Mouse (Mus musculus) CH12.LX (cell line): Measurements from ENCODE around the gene Capn13. TPM values are rescaled to one million over a fixed set of nuclear protein-coding genes. Genes with fewer than 3 reads are reported as not detected.

Source experiments
- DNase-seq: peaks from one replicate; pipeline ENCODE4 v3.0.0-alpha.2; 2013; ENCODE audit errors: extremely low read depth
- H3K27ac ChIP-seq: 2 replicates; pipeline ENCODE4 v1.5.1; 2012; ENCODE audit warnings: low read depth, mild to moderate bottlenecking, control low read depth, moderate library complexity; ENCODE audit not compliant: insufficient read depth
- H3K27me3 ChIP-seq: replicated peaks from 2 replicates; pipeline ENCODE3; 2012; ENCODE audit warnings: inconsistent platforms
- H3K36me3 ChIP-seq, 2 experiments: replicated peaks in 1 of 2; 2 replicates each; pipeline versions ENCODE3 to v1.6.1; 2012; ENCODE audit warnings: inconsistent platforms in 1 of 2, low read length in 1 of 2, mild to moderate bottlenecking in 1 of 2, mixed read lengths in 1 of 2, moderate library complexity in 1 of 2; ENCODE audit not compliant: control insufficient read depth in 1 of 2, insufficient read depth in 1 of 2
- H3K4me1 ChIP-seq, 2 experiments: 2 replicates each; pipeline ENCODE4 v1.6.1; 2012; ENCODE audit warnings: inconsistent platforms in 1 of 2, moderate library complexity in 1 of 2; ENCODE audit not compliant: insufficient read depth in 2 of 2, control insufficient read depth in 1 of 2
- H3K4me2 ChIP-seq: 2 replicates; pipeline ENCODE4 v1.6.1; 2012; ENCODE audit warnings: low read depth, mild to moderate bottlenecking, control low read depth; ENCODE audit not compliant: poor library complexity, insufficient read depth, severe bottlenecking
- H3K4me3 ChIP-seq, 3 experiments: fragments of 150-350 bp in 1 of 3; sonication (generic) in 1 of 3; replicated peaks in 1 of 3; 2 replicates each; pipeline versions ENCODE3 to v1.5.1; 2011 to 2012; ENCODE audit warnings: low read depth in 2 of 3, low read length in 2 of 3, mild to moderate bottlenecking in 2 of 3, moderate library complexity in 2 of 3, control low read depth in 1 of 3, improper control_type of control experiment in 1 of 3, inconsistent platforms in 1 of 3, mixed read lengths in 1 of 3; ENCODE audit not compliant: poor library complexity in 1 of 3
- H3K79me2 ChIP-seq: replicated peaks from 2 replicates; pipeline ENCODE4 v1.6.1; 2012; ENCODE audit warnings: mild to moderate bottlenecking, moderate library complexity; ENCODE audit not compliant: control insufficient read depth, poor library complexity, insufficient read depth, severe bottlenecking; ENCODE audit errors: extremely low read depth
- H3K9ac ChIP-seq: 2 replicates; pipeline ENCODE4 v1.6.1; 2012; ENCODE audit warnings: low read depth, mild to moderate bottlenecking, control low read depth, moderate library complexity; ENCODE audit not compliant: insufficient read depth
- H3K9me3 ChIP-seq: replicated peaks from 2 replicates; pipeline ENCODE3; 2012; ENCODE audit warnings: low read length, inconsistent platforms, mixed read lengths
- BHLHE40 ChIP-seq: IDR thresholded peaks from 2 replicates; pipeline ENCODE4 v1.6.1; 2011; ENCODE audit warnings: mild to moderate bottlenecking, low read depth, low read length, improper control_type of control experiment
- E2F4 ChIP-seq: IDR thresholded peaks from 2 replicates; pipeline ENCODE4 v1.6.1; 2011; ENCODE audit warnings: low read depth, low read length, improper control_type of control experiment; ENCODE audit not compliant: insufficient replicate concordance
- EP300 ChIP-seq: IDR thresholded peaks from 2 replicates; pipeline ENCODE4 v1.6.1; 2011; ENCODE audit warnings: low read length, improper control_type of control experiment
- ETS1 ChIP-seq: conservative IDR thresholded peaks from 2 replicates; pipeline ENCODE4 v1.6.1; 2012; ENCODE audit warnings: low read depth, mild to moderate bottlenecking, inconsistent platforms, low read length, improper control_type of control experiment, moderate library complexity
- HCFC1 ChIP-seq: IDR thresholded peaks from 2 replicates; pipeline ENCODE4 v1.6.1; 2012; ENCODE audit warnings: low read depth, mild to moderate bottlenecking, inconsistent platforms, low read length, improper control_type of control experiment
- IRF4 ChIP-seq: IDR thresholded peaks from 2 replicates; pipeline ENCODE4 v1.6.1; 2014; ENCODE audit warnings: low read depth, mild to moderate bottlenecking, inconsistent platforms, low read length, improper control_type of control experiment
- JUN ChIP-seq: IDR thresholded peaks from 2 replicates; pipeline ENCODE4 v1.6.1; 2011; ENCODE audit warnings: low read depth, mild to moderate bottlenecking, low read length, improper control_type of control experiment, moderate library complexity; ENCODE audit not compliant: insufficient read depth
- JUND ChIP-seq: conservative IDR thresholded peaks from 2 replicates; pipeline ENCODE4 v1.6.1; 2011; ENCODE audit warnings: low read depth, low read length, improper control_type of control experiment
- MAFK ChIP-seq: IDR thresholded peaks from 2 replicates; pipeline ENCODE4 v1.6.1; 2011; ENCODE audit warnings: low read length, improper control_type of control experiment; ENCODE audit not compliant: insufficient replicate concordance
- MAX ChIP-seq: IDR thresholded peaks from 2 replicates; pipeline ENCODE4 v1.6.1; 2011; ENCODE audit warnings: low read length, improper control_type of control experiment
- MYC ChIP-seq: IDR thresholded peaks from 2 replicates; pipeline ENCODE4 v1.6.1; 2011; ENCODE audit warnings: low read depth, mild to moderate bottlenecking, improper control_type of control experiment, low read length
- NELFE ChIP-seq: IDR thresholded peaks from 2 replicates; pipeline ENCODE4 v1.6.1; 2011; ENCODE audit warnings: low read depth, low read length, improper control_type of control experiment
- NRF1 ChIP-seq: IDR thresholded peaks from 2 replicates; pipeline ENCODE4 v1.6.1; 2014; ENCODE audit warnings: low read depth, mild to moderate bottlenecking, inconsistent platforms, low read length, improper control_type of control experiment, moderate library complexity
- POLR2A ChIP-seq: IDR thresholded peaks from 2 replicates; pipeline ENCODE4 v1.6.1; 2011; ENCODE audit warnings: low read depth, mild to moderate bottlenecking, improper control_type of control experiment, low read length
- POLR2AphosphoS2 ChIP-seq: IDR thresholded peaks from 2 replicates; pipeline ENCODE4 v1.6.1; 2011; ENCODE audit warnings: low read depth, low read length, improper control_type of control experiment
- SIN3A ChIP-seq: IDR thresholded peaks from 2 replicates; pipeline ENCODE4 v1.6.1; 2012; ENCODE audit warnings: low read length, improper control_type of control experiment, inconsistent platforms
- SMC3 ChIP-seq: IDR thresholded peaks from 2 replicates; pipeline ENCODE4 v1.6.1; 2011; ENCODE audit warnings: low read depth, low read length, improper control_type of control experiment
- TBP ChIP-seq: conservative IDR thresholded peaks from 2 replicates; pipeline ENCODE4 v1.6.1; 2011; ENCODE audit warnings: low read depth, low read length, improper control_type of control experiment
- ZKSCAN1 ChIP-seq: IDR thresholded peaks from 2 replicates; pipeline ENCODE4 v1.6.1; 2012; ENCODE audit warnings: low read depth, inconsistent platforms, low read length, improper control_type of control experiment, borderline replicate concordance
- ZMIZ1 ChIP-seq: IDR thresholded peaks from 2 replicates; pipeline ENCODE4 v1.6.1; 2012; ENCODE audit warnings: low read depth, mild to moderate bottlenecking, inconsistent platforms, low read length, improper control_type of control experiment
- ZNF384 ChIP-seq: IDR thresholded peaks from 2 replicates; pipeline ENCODE4 v1.6.1; 2012; ENCODE audit warnings: low read depth, low read length, improper control_type of control experiment, inconsistent platforms
- dilution Hi-C: fragments of 300-500 bp; cut with MboI; formaldehyde crosslinking; loops from 2 replicates; pipeline ENCODE4 v1.14.3; 2020; ENCODE audit warnings: low sequenced_read_pairs; ENCODE audit not compliant: extremely low pct_unique_long_range_greater_than_20kb, extremely low pct_ligation_motif_present
- in situ Hi-C: fragments of 300-500 bp; cut with MboI; formaldehyde crosslinking; loops from 3 replicates; pipeline ENCODE4 v1.14.3; 2019; ENCODE audit warnings: low sequenced_read_pairs, low pct_ligation_motif_present, low pct_unique_long_range_greater_than_20kb, mixed read lengths
- polyA plus RNA-seq: library from polyadenylated mRNA; unstranded; fragments of >175 nt; gene quantifications from 2 replicates; pipeline ENCODE4 v1.2.1, GENCODE M21; 2012; ENCODE audit warnings: low read depth; ENCODE audit not compliant: insufficient read length
- total RNA-seq, 2 experiments: library from RNA; depleted of rRNA; stranded (reverse); fragments of 300-350 nt in 1 of 2; fragments of >200 nt in 1 of 2; gene quantifications; 2 replicates each; pipeline ENCODE4 v1.2.3; 2012 to 2014

The Capn13 gene
- total and polyA plus RNA-seq, 3 experiments, result not detected

- DNase-seq, result no peak
- dilution Hi-C loops, result no loop called here
- Histone ChIP-seq H3K4me3 (no peak overlapping the region), H3K79me2 (no peaks in the 10 kb centered on the region), H3K9ac (no peak overlapping the region), H3K9me3 (no peaks in the 10 kb centered on the region), H3K27me3 (no peaks in the 10 kb centered on the region), H3K36me3 (no peaks in the 10 kb centered on the region), H3K27ac (no peak overlapping the region), H3K4me2 (no peak overlapping the region), H3K4me1 (no peaks in the 10 kb centered on the region)
- in situ Hi-C loops, result no loop called here
- TF ChIP-seq EP300 (no peak), MAFK (no peak), BHLHE40 (no peak), JUN (no peak), SIN3A (no peak), JUND (no peak), MYC (no peak), POLR2AphosphoS2 (no peak), ZKSCAN1 (no peak), SMC3 (no peak)
Measured at GRCm38 (mm10) chr17:73324732-73325131, 75.9 kb downstream of the Capn13 start.

GRCm38 (mm10) chr17:73323981-73324380, 76.7 kb downstream of the Capn13 start:
- dilution Hi-C loops (no loop called here), in situ Hi-C loops (no loop called here)
- Histone ChIP-seq H3K27me3 (no peaks in the 10 kb centered on the region), H3K9ac (no peak overlapping the region), H3K9me3 (no peaks in the 10 kb centered on the region), H3K36me3 (no peaks in the 10 kb centered on the region), H3K4me1 (no peaks in the 10 kb centered on the region), H3K4me2 (no peak overlapping the region), H3K27ac (no peak overlapping the region), H3K4me3 (no peak overlapping the region), H3K79me2 (no peaks in the 10 kb centered on the region)
- DNase-seq, result no peak
- TF ChIP-seq HCFC1 (no peak), E2F4 (no peak), BHLHE40 (no peak)

- no peak overlapping the region for H3K9ac ChIP-seq
- H3K9me3 ChIP-seq, result no peaks in the 10 kb centered on the region
- no peaks in the 10 kb centered on the region for H3K79me2 ChIP-seq
- in situ Hi-C loops, result no loop called here
- H3K4me3 ChIP-seq, result no peak overlapping the region
- H3K4me1 ChIP-seq, result no peaks in the 10 kb centered on the region
- DNase-seq, result no peak
- H3K36me3 ChIP-seq, result no peaks in the 10 kb centered on the region
- TF ChIP-seq POLR2AphosphoS2 (no peak), E2F4 (no peak), NRF1 (no peak), MYC (no peak), ZNF384 (no peak), POLR2A (no peak), MAX (no peak), TBP (no peak), NELFE (no peak), IRF4 (no peak), ZMIZ1 (no peak), JUN (no peak), ETS1 (no peak)
- dilution Hi-C loops, result no loop called here
- no peak overlapping the region for H3K27ac ChIP-seq
- H3K27me3 ChIP-seq, result no peaks in the 10 kb centered on the region
- no peak overlapping the region for H3K4me2 ChIP-seq
Measured at GRCm38 (mm10) chr17:73314786-73315185, 85.9 kb downstream of the Capn13 start.
